Mouse (Mus musculus): ENCODE results near the gene Rpl14.

DNA sequence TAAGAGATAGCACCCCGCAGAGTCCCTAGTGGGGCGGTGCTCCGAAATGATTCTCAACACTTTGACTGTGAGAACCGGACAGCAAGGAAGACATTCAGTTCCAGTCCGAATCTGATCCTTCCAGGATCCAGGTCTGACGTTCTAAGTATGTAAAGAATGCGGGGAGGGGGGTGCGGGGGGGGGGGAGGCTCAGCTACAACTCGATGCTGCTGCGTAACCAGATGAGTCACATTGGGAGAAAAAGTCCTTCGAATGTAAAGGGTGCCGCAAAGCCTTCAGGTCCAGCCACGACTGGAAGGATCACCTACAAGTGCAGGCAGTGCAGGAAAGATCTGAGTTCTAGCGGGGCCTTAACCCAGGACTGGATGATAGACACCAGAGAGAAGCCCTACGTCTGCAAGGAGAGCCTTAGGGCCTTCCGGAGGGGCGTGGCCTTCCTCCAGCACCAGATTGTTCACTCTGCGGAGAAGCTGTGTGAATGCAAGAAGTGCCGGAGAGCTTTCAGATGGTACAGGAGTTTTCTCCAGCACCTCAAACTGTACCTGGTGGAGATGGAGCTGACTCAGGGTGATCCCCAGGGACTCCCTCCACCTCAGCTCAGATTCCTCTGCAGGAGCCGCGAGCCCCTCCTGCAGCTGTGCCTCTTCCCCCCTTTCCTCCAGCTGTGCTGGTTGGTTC is 10.8 kb downstream of the Rpl14 start:
- TF ChIP-seq HCFC1 (IDR thresholded peaks at IDR 0.05; ENCODE audit: borderline replicate concordance, insufficient read depth, low read length) (no peak), ZNF384 (IDR thresholded peaks at IDR 0.05; ENCODE audit: low read depth, low read length) (no peak), MAFK (IDR thresholded peaks at IDR 0.05; ENCODE audit: insufficient read depth, low read depth, low read length) (no peak), CHD2 (IDR thresholded peaks at IDR 0.05; ENCODE audit: low read depth, low read length) (no peak)

Measured in ES-E14 (cell line).